ENCODE assay signal across 18 mouse cellular contexts in genomic region chr10:49652320-49652719, GRCm38 (mm10).
DNase-seq lines count a peak whose midpoint lies in the region; ATAC-seq and TF ChIP-seq lines count a peak whose summit lies in the region.
"Had no signal": no experiment of that assay in that cellular context is flagged by ENCODE, and none has a peak within 500 bp of the region (broad histone marks: within the 10 kb centered on the region; RNA-seq: fewer than 3 reads in every experiment).

No protein-coding gene starts in this region.

- intact Hi-C loops in heart, postnatal 36 days (cut with DNase I) = no loop called here

- no peaks in the 10 kb centered on the region for H3K4me1 ChIP-seq in forebrain, postnatal 0 days (ENCODE audit: insufficient read depth)
- H3K4me1 ChIP-seq in forebrain, embryonic 10.5 days = no peaks in the 10 kb centered on the region
- H3K4me1 ChIP-seq: embryonic facial prominence, embryonic 13.5 days; hindbrain, embryonic 10.5 days; limb, embryonic 15.5 days; liver, embryonic 15.5 days; midbrain, embryonic 15.5 days had no signal

- ATAC-seq in forebrain, postnatal 0 days = peak; percentile 63; the same call in 1 of the 2 replicates

- TF ChIP-seq CTCF in forebrain, postnatal 0 days (IDR thresholded peaks at IDR 0.05; ENCODE audit: low read depth) = no peak

- 25% methylated on average over 1 of the region's 1 CpGs for WGBS in forebrain, postnatal 0 days
- 87% methylated on average over 1 of the region's 1 CpGs for WGBS in forebrain, embryonic 10.5 days

- H3K9ac ChIP-seq in forebrain, postnatal 0 days = no peak overlapping the region
- H3K9ac ChIP-seq: embryonic facial prominence, embryonic 13.5 days; limb, embryonic 15.5 days; liver, embryonic 15.5 days; midbrain, embryonic 15.5 days had no signal

- H3K27ac ChIP-seq in forebrain, postnatal 0 days (ENCODE audit: low read depth, low read length) = no peak overlapping the region
- H3K27ac ChIP-seq in forebrain, embryonic 10.5 days = no peak overlapping the region
- H3K27ac ChIP-seq: embryonic facial prominence, embryonic 13.5 days; hindbrain, embryonic 10.5 days; limb, embryonic 15.5 days; liver, embryonic 15.5 days; midbrain, embryonic 15.5 days had no signal

- no peaks in the 10 kb centered on the region for H3K36me3 ChIP-seq in forebrain, postnatal 0 days (ENCODE audit: insufficient read depth)
- no peaks in the 10 kb centered on the region for H3K36me3 ChIP-seq in forebrain, embryonic 10.5 days (replicated peaks)
- H3K36me3 ChIP-seq: embryonic facial prominence, embryonic 13.5 days; hindbrain, embryonic 10.5 days; limb, embryonic 15.5 days; liver, embryonic 15.5 days; midbrain, embryonic 15.5 days had no signal

- H3K27me3 ChIP-seq in forebrain, postnatal 0 days (ENCODE audit: insufficient read depth, low read length) = no peaks in the 10 kb centered on the region
- H3K27me3 ChIP-seq in forebrain, embryonic 10.5 days (ENCODE audit: poor library complexity, severe bottlenecking) = no peaks in the 10 kb centered on the region
- H3K27me3 ChIP-seq: embryonic facial prominence, embryonic 13.5 days; limb, embryonic 15.5 days; liver, embryonic 15.5 days; midbrain, embryonic 15.5 days had no signal

- peak; percentile 64 for DNase-seq in forebrain, postnatal 0 days
- no peak for DNase-seq in forebrain, embryonic 10.5 days (ENCODE audit: extremely low spot score, low spot score)
- peak; percentile 24 for DNase-seq in adipocyte (ENCODE audit: low spot score)
- peak; percentile 93 for DNase-seq in brain, adult 2 months (ENCODE audit: low read depth, low spot score)
- peak; percentile 46 to 52 for DNase-seq in layer of hippocampus, adult 8-10 months (ENCODE audit: low spot score in 2 of 2)
- no peak for DNase-seq in heart, postnatal 36 days
- no peak for DNase-seq in urinary bladder, adult 2 months (ENCODE audit: low spot score)
- DNase-seq: adrenal gland, adult 2 months; kidney, adult 18-20 months; kidney, postnatal 10 days; spleen, adult 18-20 months; thymus, adult 18-20 months had no signal

- H3K9me3 ChIP-seq in forebrain, postnatal 0 days (ENCODE audit: low read length) = no peaks in the 10 kb centered on the region
- no peaks in the 10 kb centered on the region for H3K9me3 ChIP-seq in forebrain, embryonic 10.5 days
- H3K9me3 ChIP-seq: embryonic facial prominence, embryonic 13.5 days; hindbrain, embryonic 10.5 days; limb, embryonic 15.5 days; liver, embryonic 15.5 days; midbrain, embryonic 15.5 days had no signal

- no peak overlapping the region for H3K4me3 ChIP-seq in forebrain, postnatal 0 days (ENCODE audit: low read depth, low read length)
- no peak overlapping the region for H3K4me3 ChIP-seq in forebrain, embryonic 10.5 days
- H3K4me3 ChIP-seq: embryonic facial prominence, embryonic 13.5 days; hindbrain, embryonic 10.5 days; limb, embryonic 15.5 days; liver, embryonic 15.5 days; midbrain, embryonic 15.5 days; myocyte had no signal

- H3K4me2 ChIP-seq in forebrain, postnatal 0 days (ENCODE audit: low read depth) = no peak overlapping the region
- H3K4me2 ChIP-seq: embryonic facial prominence, embryonic 13.5 days; limb, embryonic 15.5 days; liver, embryonic 15.5 days; midbrain, embryonic 15.5 days had no signal

Comparison
In these comparisons a context has a peak if more than half of its experiments do, and no peak if none do; other contexts are left out.
1. DNase-seq: peak in forebrain, postnatal 0 days (single experiment), adipocyte (single experiment), brain, adult 2 months (single experiment) and layer of hippocampus, adult 8-10 months (2 of 2); none in forebrain, embryonic 10.5 days (single experiment), heart, postnatal 36 days (0 of 2) and urinary bladder, adult 2 months (single experiment).